Mouse (Mus musculus) hematopoietic stem cell, adult 5-6 weeks (primary cell): ENCODE measurements at regions not wholly inside any gene's neighbourhood (a gene's known extent, or its start where the extent isn't known, plus 50 kb on each side); places are given as distances from the start of the nearest gene placed in this dataset.

Experiments
- ATAC-seq, 2 experiments: fragments of 125-278 bp in 1 of 2; replicated peaks in 1 of 2; 2 replicates each; pipeline ENCODE4 v1.8.0; 2016 to 2017; ENCODE audit warnings: inconsistent platforms in 2 of 2, mild to moderate bottlenecking in 2 of 2, moderate number of reproducible peaks in 2 of 2, low read depth in 1 of 2, moderate TSS enrichment in 1 of 2; ENCODE audit not compliant: low FRiP score in 2 of 2, poor library complexity in 2 of 2, severe bottlenecking in 2 of 2, insufficient read depth in 1 of 2, low TSS enrichment in 1 of 2

DNA sequence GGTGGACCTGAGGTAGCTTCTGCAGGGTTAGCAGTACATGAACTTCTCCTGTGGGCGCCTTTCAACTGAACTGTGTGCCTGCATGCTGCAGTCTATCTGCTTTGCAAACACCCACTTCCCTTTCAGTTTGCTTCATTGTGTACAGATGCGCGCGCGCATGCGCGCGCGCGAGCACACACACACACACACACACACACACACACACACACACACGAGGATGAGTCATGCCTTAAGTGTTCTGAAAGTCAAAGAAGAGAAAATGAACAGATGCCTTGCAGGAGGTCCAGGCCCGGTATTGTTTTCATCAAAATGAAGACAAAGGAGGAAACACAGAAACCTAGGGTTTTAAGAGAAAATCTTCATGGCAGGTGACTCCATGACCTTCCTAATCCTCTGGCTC, 124.3 kb downstream of the Asb1 start:
- no peak for ATAC-seq

- no peak for ATAC-seq
Observed at GRCm38 (mm10) chr1:91668530-91668929, 128.2 kb downstream of the Asb1 start.

DNA sequence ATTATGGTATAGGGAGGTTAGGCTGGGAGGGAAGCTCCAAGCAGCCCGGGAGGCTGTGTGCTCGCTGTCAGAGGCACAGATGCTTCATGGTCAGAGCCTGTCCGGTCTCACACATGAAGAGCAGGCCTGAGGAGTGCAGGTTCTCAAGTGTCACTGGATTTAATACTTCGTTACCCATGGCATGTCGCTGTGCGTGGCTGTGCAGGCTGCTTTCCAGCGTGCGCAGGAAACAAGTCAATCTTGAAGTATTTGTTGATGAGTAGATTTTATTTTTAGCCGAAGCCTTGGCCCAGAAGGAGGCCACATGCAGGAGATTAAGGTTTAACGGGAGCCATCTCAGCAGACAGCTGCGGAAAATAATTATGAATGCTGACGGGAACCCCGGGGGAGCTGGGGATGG, 130.3 kb upstream of the Twist2 start:
- no peak for ATAC-seq

- ATAC-seq, result no peak
Observed at GRCm38 (mm10) chr1:91674082-91674655, 127.1 kb upstream of the Twist2 start.

DNA sequence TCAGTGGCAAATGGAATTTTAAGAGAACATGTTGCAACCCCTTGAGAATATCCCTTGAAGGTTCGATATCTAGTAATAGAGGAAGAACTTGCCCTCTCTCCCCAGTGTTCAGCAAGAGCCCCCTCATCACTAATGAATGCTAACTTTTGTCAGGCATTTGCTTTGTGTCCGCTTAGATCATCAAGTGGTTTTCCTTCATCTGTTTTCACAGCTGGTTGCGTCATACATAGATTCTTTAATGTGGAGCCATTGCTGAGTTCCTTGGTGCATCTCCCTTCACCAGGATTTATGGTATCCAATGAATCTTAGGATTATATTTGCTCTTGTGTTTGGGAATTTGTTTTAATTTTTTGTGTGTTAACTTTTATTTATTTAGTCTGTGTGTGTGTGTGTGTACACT, 124.2 kb upstream of the Twist2 start:
- no peak for ATAC-seq

DNA sequence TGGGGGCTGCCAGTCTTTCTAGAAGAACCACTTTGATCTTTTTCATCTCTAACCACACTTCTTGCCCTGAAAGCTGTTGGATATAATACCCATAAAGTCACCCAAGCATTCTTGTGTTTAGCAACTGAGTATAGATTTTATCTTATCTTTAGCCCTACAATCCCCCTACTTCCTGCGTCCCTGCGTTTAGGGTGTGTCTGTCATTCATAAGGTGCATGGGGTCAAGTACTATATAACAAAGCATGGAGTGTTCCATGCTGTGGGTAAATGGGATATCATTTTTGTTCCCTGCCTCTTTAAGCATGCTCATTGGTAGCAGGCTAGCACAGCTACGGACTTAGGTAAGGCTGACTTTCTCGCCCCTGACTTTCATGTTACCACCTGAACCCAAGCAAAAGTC, 122.5 kb upstream of the Twist2 start:
- no peak for ATAC-seq

DNA sequence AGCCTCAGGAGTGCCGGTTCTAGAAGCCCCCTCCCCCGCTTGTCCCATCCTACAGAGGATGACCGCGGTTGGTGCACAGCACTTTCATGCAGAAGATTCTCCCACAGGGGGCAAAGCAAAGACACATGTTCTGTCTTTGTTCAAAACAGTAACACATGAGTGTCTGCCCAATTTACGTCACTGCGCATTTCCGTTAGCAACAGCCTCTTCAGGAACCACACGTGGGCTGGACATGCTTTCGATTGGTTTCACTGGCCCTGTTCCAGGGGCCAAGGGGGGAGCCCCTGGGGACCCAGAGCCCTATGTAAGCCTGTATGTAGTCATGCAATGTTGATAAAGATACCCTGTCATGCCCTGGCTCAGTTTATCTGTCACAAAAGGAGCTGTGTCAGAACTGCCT, 116.2 kb upstream of the Twist2 start:
- no peak; a peak in 1 of 4 replicates for ATAC-seq

DNA sequence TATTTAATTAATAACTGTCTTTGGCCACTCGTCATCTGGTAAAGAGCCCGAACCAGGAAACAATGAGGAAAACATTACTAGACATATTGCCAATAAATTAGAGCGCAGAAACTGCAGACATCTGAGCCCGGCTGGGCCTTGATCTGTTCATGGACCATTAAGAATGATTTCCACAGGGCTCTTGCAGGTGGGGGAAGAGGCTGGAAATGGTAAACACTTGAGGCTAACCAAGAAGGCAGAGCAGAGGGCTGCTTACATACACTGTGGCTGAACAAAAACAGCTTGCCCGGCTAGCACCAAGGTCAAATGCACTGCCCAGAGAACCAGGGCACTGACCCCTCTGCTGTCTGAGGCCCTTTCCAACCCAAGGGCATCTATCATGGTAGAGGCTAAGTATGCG, 115.5 kb upstream of the Twist2 start:
- no peak for ATAC-seq

GRCm38 (mm10) chr1:91691601-91692000, 109.7 kb upstream of the Twist2 start:
- ATAC-seq, result no peak

- no peak for ATAC-seq
Observed at GRCm38 (mm10) chr1:91692709-91693460, 108.4 kb upstream of the Twist2 start.

DNA sequence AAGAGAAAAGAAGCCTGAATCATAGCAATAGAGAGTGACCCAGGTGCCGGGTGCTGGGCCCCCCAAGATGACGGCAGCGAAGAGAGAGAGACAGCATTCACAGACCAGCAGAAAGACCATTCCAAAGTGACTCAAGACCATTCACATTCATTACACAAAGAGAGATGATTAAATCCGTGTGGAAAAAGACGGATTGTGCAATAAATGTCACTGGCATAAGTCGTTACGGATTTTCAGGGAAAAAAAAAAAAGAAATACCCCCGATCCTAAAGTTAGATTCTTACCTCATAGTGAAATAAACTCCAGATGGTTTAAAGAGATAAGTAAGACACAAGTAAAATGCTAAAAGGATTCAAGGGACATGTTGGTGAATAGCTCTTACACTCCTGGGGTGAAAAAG, 104.2 kb upstream of the Twist2 start:
- ATAC-seq, result no peak

- ATAC-seq, result no peak
Observed at GRCm38 (mm10) chr1:91701475-91701874, 99.8 kb upstream of the Twist2 start.

GRCm38 (mm10) chr1:91702021-91702420, 99.2 kb upstream of the Twist2 start:
- ATAC-seq, result no peak

GRCm38 (mm10) chr1:91702737-91703136, 98.5 kb upstream of the Twist2 start:
- ATAC-seq, result no peak

GRCm38 (mm10) chr1:91705451-91705850, 95.8 kb upstream of the Twist2 start:
- ATAC-seq, result no peak

- no peak for ATAC-seq
Observed at GRCm38 (mm10) chr1:91708550-91709243, 92.6 kb upstream of the Twist2 start.

DNA sequence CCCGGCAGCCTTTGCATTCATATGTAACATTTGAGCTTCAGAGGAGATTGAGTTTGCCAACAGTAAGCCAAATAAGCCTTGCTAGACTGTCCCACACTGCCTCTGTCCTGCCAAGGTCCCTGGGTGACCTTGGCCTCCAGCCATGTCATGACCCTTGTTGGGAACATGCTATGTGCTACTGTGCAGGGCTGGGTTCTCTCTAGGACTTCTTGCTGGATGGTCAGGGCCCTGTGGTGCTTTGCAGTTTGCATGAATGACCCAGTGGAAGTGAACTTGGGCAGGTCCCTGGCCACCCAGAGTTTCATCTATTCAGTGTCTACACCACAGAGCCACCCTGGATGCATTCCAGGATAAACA, 92.0 kb upstream of the Twist2 start:
- ATAC-seq, result no peak

DNA sequence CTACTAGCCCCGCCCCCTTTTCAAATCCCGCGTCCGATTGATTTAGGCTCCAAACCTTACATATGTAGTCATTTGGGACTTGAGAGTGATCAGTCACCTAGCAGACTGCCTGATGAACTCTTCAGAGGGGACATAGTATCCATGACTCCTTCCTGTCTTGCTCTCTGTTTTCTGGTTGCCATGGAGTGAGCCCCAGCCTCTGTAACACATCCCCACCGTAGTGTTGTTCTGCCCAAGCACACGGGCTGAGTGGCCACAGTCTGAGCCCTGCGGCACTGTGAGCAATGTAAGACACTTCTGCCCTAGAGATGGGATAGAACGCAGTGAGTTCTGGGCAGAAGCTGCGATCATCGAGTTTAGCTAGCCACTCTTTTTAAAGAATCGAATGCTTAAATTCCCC, 88.1 kb upstream of the Twist2 start:
- no peak for ATAC-seq

DNA sequence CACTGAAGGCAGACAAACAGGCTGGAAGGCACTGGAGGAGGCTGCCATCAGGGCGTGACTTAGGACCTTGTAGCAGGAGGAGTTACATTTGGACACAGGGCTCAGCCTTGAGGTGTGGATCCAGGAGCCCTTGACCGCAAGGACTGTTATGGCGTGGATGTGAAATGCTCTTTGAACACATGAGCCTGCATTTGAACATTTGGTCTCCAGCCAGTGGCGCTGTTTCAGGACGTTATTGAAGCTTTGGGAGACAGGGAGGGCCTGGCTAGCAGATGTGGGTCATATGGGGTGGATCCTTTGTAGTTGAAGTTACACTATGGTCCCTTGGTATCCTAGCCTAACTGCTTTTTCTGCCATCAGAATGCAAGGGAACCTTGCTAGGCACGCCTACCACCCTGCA, 87.0 kb upstream of the Twist2 start:
- ATAC-seq, result no peak
